Mouse (Mus musculus) liver, embryonic 14.5 days (tissue): Measurements from ENCODE around the gene Snapin. TPM values are rescaled to one million over a fixed set of nuclear protein-coding genes. Genes with fewer than 3 reads are reported as not detected.

ENCODE experiments used
- ATAC-seq: fragments of 200-750 bp; cut with Nextera tagmentation; 2 replicates; pipeline ENCODE4 v1.8.0; 2017; ENCODE audit warnings: moderate number of reproducible peaks, mild to moderate bottlenecking, moderate library complexity; ENCODE audit not compliant: insufficient read depth
- DNase-seq, 3 experiments: peaks; one replicate each; pipeline ENCODE4 v3.0.0-alpha.2; 2012 to 2013; ENCODE audit warnings: low read depth in 3 of 3, low spot score in 3 of 3
- H3K27ac ChIP-seq: fragments of 300-500 bp; sonication (generic); 2 replicates; pipeline ENCODE4 v1.5.1; 2014; ENCODE audit warnings: moderate library complexity, mild to moderate bottlenecking, control low read depth, inconsistent platforms
- H3K27me3 ChIP-seq: fragments of 300-500 bp; sonication (generic); 2 replicates; pipeline ENCODE4 v1.6.1; 2014; ENCODE audit warnings: mild to moderate bottlenecking, low read length, moderate library complexity; ENCODE audit not compliant: control insufficient read depth, insufficient read depth
- H3K36me3 ChIP-seq: fragments of 300-500 bp; sonication (generic); replicated peaks from 2 replicates; pipeline ENCODE4 v1.6.1; 2014; ENCODE audit warnings: low read depth; ENCODE audit not compliant: control insufficient read depth, insufficient read depth
- H3K4me1 ChIP-seq, 2 experiments: fragments of 200-500 bp in 1 of 2; fragments of 300-500 bp in 1 of 2; sonication (generic) in 1 of 2; replicated peaks; 2 replicates each; pipeline ENCODE4 v1.6.1; 2012 to 2014; ENCODE audit warnings: antibody characterized with exemption in 1 of 2, inconsistent platforms in 1 of 2, low read length in 1 of 2; ENCODE audit not compliant: control insufficient read depth in 2 of 2, insufficient read depth in 2 of 2
- H3K4me2 ChIP-seq: fragments of 300-500 bp; sonication (generic); 2 replicates; pipeline ENCODE4 v1.6.1; 2014; ENCODE audit warnings: low read depth, mild to moderate bottlenecking, control low read depth, moderate library complexity
- H3K4me3 ChIP-seq, 2 experiments: fragments of 200-500 bp in 1 of 2; fragments of 300-500 bp in 1 of 2; sonication (generic) in 1 of 2; 2 replicates each; pipeline ENCODE4 v1.5.1; 2012 to 2014; ENCODE audit warnings: low read depth in 2 of 2, low read length in 2 of 2, mild to moderate bottlenecking in 2 of 2, control low read depth in 1 of 2, inconsistent platforms in 1 of 2, moderate library complexity in 1 of 2; ENCODE audit not compliant: insufficient read depth in 1 of 2
- H3K9ac ChIP-seq: fragments of 300-500 bp; sonication (generic); replicated peaks from 2 replicates; pipeline ENCODE4 v1.6.1; 2014; ENCODE audit warnings: mild to moderate bottlenecking, control low read depth, moderate library complexity
- H3K9me3 ChIP-seq: fragments of 300-500 bp; sonication (generic); 2 replicates; pipeline ENCODE4 v1.6.1; 2016; ENCODE audit warnings: low read length, mixed read lengths; ENCODE audit not compliant: control insufficient read depth
- CTCF ChIP-seq: IDR thresholded peaks from 2 replicates; pipeline ENCODE4 v1.5.1; 2016; ENCODE audit warnings: antibody characterized with exemption, low read depth, control low read depth
- EP300 ChIP-seq: IDR thresholded peaks from 2 replicates; pipeline ENCODE4 v1.6.1; 2016; ENCODE audit warnings: antibody characterized with exemption, low read depth
- WGBS: fragments of 180-500 bp; shearing (Covaris S2); extraction: QIAGEN DNeasy Blood & Tissue Kit; methylation state at CpG from one replicate; pipeline ENCODE4 v1.1.7; 2014; ENCODE audit not compliant: insufficient replicate concordance; 5-methylcytosine and 5-hydroxymethylcytosine counted together
- polyA plus RNA-seq, 2 experiments: library from polyadenylated mRNA; depleted of rRNA in 1 of 2; stranded (reverse) in 1 of 2; unstranded in 1 of 2; fragments of >200 nt; fragmentation: Nextera tagmentation in 1 of 2; extraction: Ambion mirVana in 1 of 2; gene quantifications; 2 replicates each; pipeline versions ENCODE4 v1.2.1 to v1.2.3; 2012 to 2014

The Snapin gene
- polyA plus RNA-seq, 2 experiments, result 9.3 to 17.0 TPM

GRCm38 (mm10) chr3:90491350-90491749 is 517 bp upstream of the Snapin start:
- TF ChIP-seq CTCF, result peak; percentile 47; the same call in 1 of the 2 replicates
- TF ChIP-seq EP300, result no peak
- Histone ChIP-seq H3K4me1 (peaks cover 3 to 10% of the 10 kb centered on the region in 2 experiments; a peak in 3 of 4 replicates), H3K27ac (no peak overlapping the region), H3K36me3 (peaks cover 31% of the 10 kb centered on the region), H3K4me3 (no peak overlapping the region), H3K9ac (no peak overlapping the region; the same call in 1 of the 2 replicates), H3K4me2 (peak overlapping the region; percentile 39), H3K27me3 (no peaks in the 10 kb centered on the region), H3K9me3 (no peaks in the 10 kb centered on the region)
- DNase-seq (no peak), ATAC-seq (peak; percentile 40)
- WGBS, result 43% methylated on average over 2 of the region's 2 CpGs

- DNase-seq, result no peak
- no peak for TF ChIP-seq CTCF
- no peak for TF ChIP-seq EP300
- Histone ChIP-seq H3K4me3 (no peak overlapping the region), H3K9me3 (no peaks in the 10 kb centered on the region), H3K9ac (no peak overlapping the region), H3K36me3 (peaks cover 42% of the 10 kb centered on the region), H3K27ac (no peak overlapping the region), H3K27me3 (no peaks in the 10 kb centered on the region), H3K4me2 (no peak overlapping the region), H3K4me1 (peaks cover 3 to 10% of the 10 kb centered on the region in 2 experiments; a peak in 3 of 4 replicates)
- WGBS, result 86% methylated on average over 6 of the region's 6 CpGs
- no peak for ATAC-seq
Observed at GRCm38 (mm10) chr3:90488576-90488975, 2.3 kb downstream of the Snapin start.

GRCm38 (mm10) chr3:90486998-90487397 is 3.8 kb downstream of the Snapin start:
- WGBS, result 72% methylated on average over 5 of the region's 5 CpGs
- ATAC-seq, result no peak
- Histone ChIP-seq H3K4me1 (peaks cover 3 to 10% of the 10 kb centered on the region in 2 experiments; a peak in 3 of 4 replicates), H3K36me3 (peaks cover 58% of the 10 kb centered on the region), H3K27ac (no peak overlapping the region), H3K9me3 (no peaks in the 10 kb centered on the region), H3K9ac (no peak overlapping the region), H3K4me2 (no peak overlapping the region), H3K27me3 (no peaks in the 10 kb centered on the region), H3K4me3 (no peak overlapping the region)
- DNase-seq, result no peak
- TF ChIP-seq CTCF, result no peak
- no peak for TF ChIP-seq EP300

GRCm38 (mm10) chr3:90475831-90476611 is 14.8 kb downstream of the Snapin start, which contains the start of gene Ilf2:
Ilf2 (plus strand) TSS chr3:90476126.
- H3K9ac ChIP-seq, result peak within 1 kb of the TSS; percentile 88
- DNase-seq, result peak; percentile 96 to 98 (median 97)
- peaks cover 7 to 9% of the 10 kb centered on the region in 2 experiments for H3K4me1 ChIP-seq
- peak within 1 kb of the TSS; percentile 14 for H3K27ac ChIP-seq
- H3K9me3 ChIP-seq, result no peaks in the 10 kb centered on the region
- TF ChIP-seq CTCF, result peak; percentile 73
- TF ChIP-seq EP300, result peak; percentile 54
- peak; percentile 99 for ATAC-seq
- peaks cover 23% of the 10 kb centered on the region for H3K36me3 ChIP-seq
- under 1% methylated on average over 45 of the region's 45 CpGs for WGBS
- H3K4me3 ChIP-seq, result peak within 1 kb of the TSS; percentile 83 to 99
- H3K27me3 ChIP-seq, result no peaks in the 10 kb centered on the region
- peak within 1 kb of the TSS; percentile 79 for H3K4me2 ChIP-seq

GRCm38 (mm10) chr3:90475151-90475830 is 15.5 kb downstream of the Snapin start:
- Histone ChIP-seq H3K4me1 (peaks cover 7 to 9% of the 10 kb centered on the region in 2 experiments), H3K9ac (no peak overlapping the region; the same call in 1 of the 2 replicates), H3K36me3 (peaks cover 16% of the 10 kb centered on the region), H3K4me3 (peak overlapping the region; percentile 54 to 61; a peak in 3 of 4 replicates), H3K27me3 (no peaks in the 10 kb centered on the region), H3K27ac (no peak overlapping the region), H3K4me2 (peak overlapping the region; percentile 63), H3K9me3 (no peaks in the 10 kb centered on the region)
- ATAC-seq, result no peak
- WGBS, result 33% methylated on average over 15 of the region's 16 CpGs
- no peak for DNase-seq
- no peak for TF ChIP-seq EP300
